Mouse (Mus musculus) liver, embryonic 11.5 days (tissue): Measurements from ENCODE around the gene Clybl. TPM values are rescaled to one million over a fixed set of nuclear protein-coding genes. Genes with fewer than 3 reads are reported as not detected.

ENCODE experiments used
- ATAC-seq: fragments of 200-750 bp; cut with Nextera tagmentation; replicated peaks from 2 replicates; pipeline ENCODE4 v1.8.0; 2017; ENCODE audit warnings: moderate number of reproducible peaks, mild to moderate bottlenecking, moderate TSS enrichment, moderate library complexity; ENCODE audit not compliant: low FRiP score
- DNase-seq: peaks from one replicate; pipeline ENCODE4 v3.0.0-alpha.2; 2017; ENCODE audit warnings: low spot score
- H3K27ac ChIP-seq: fragments of 300-500 bp; sonication (generic); 2 replicates; pipeline ENCODE4 v1.5.1; 2014; ENCODE audit warnings: mild to moderate bottlenecking, low read depth, low read length, control low read depth
- H3K27me3 ChIP-seq: fragments of 300-500 bp; sonication (generic); replicated peaks from 2 replicates; pipeline ENCODE4 v1.6.1; 2014; ENCODE audit warnings: low read length, mixed read lengths; ENCODE audit not compliant: control insufficient read depth, insufficient read depth
- H3K36me3 ChIP-seq: fragments of 300-500 bp; sonication (generic); 2 replicates; pipeline ENCODE4 v1.6.1; 2014; ENCODE audit warnings: mild to moderate bottlenecking, low read length, moderate library complexity, mixed read lengths; ENCODE audit not compliant: control insufficient read depth, insufficient read depth
- H3K4me1 ChIP-seq: fragments of 300-500 bp; sonication (generic); replicated peaks from 2 replicates; pipeline ENCODE4 v1.6.1; 2014; ENCODE audit warnings: low read length, mixed read lengths; ENCODE audit not compliant: control insufficient read depth, insufficient read depth
- H3K4me2 ChIP-seq: fragments of 300-500 bp; sonication (generic); 2 replicates; pipeline ENCODE4 v1.6.1; 2014; ENCODE audit warnings: mild to moderate bottlenecking, control low read depth, moderate library complexity
- H3K4me3 ChIP-seq: fragments of 300-500 bp; sonication (generic); 2 replicates; pipeline ENCODE4 v1.5.1; 2014; ENCODE audit warnings: low read depth, low read length, control low read depth
- H3K9ac ChIP-seq: fragments of 300-500 bp; sonication (generic); 2 replicates; pipeline ENCODE4 v1.6.1; 2014; ENCODE audit warnings: low read depth, low read length, control low read depth
- H3K9me3 ChIP-seq: fragments of 300-500 bp; sonication (generic); 2 replicates; pipeline ENCODE4 v1.6.1; 2016; ENCODE audit warnings: low read length, inconsistent platforms, mixed read lengths; ENCODE audit not compliant: control insufficient read depth
- WGBS: fragments of 180-500 bp; shearing (Covaris S2); extraction: QIAGEN DNeasy Blood & Tissue Kit; methylation state at CpG from one replicate; pipeline ENCODE4 v1.1.7; 2014; 5-methylcytosine and 5-hydroxymethylcytosine counted together
- polyA plus RNA-seq: library from polyadenylated mRNA; unstranded; fragments of >200 nt; fragmentation: Nextera tagmentation; extraction: Ambion mirVana; gene quantifications from 2 replicates; pipeline ENCODE4 v1.2.1, GENCODE M21; 2014

The Clybl gene
- polyA plus RNA-seq, 1 experiment from 2014 or later, result 44.4 TPM

DNA sequence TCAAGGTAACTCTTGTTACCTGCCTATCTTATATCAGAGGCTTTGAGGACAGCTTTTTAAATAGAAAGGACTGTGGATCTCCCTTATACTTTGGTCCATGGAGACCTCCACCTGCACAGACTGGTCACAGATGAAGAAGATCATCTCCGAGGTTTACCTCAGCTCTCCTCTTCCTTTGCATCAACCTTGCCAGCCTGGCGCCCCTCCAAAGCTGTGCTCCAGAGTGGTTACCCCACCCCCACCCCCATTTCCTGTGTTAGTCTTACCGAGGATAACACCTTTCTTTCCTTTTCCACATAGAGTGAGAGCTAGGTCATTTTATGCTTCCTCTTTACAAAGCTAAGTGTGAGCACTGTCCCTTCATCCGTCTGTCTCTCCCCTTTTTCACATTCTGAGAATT lies 209.4 kb downstream of the Clybl start:
- Histone ChIP-seq H3K4me3 (no peak overlapping the region), H3K9ac (no peak overlapping the region), H3K9me3 (no peaks in the 10 kb centered on the region), H3K36me3 (no peaks in the 10 kb centered on the region), H3K4me1 (no peaks in the 10 kb centered on the region), H3K27me3 (no peaks in the 10 kb centered on the region), H3K4me2 (no peak overlapping the region), H3K27ac (no peak overlapping the region)
- 31% methylated on average over 4 of the region's 4 CpGs for WGBS
- DNase-seq, result no peak
- no peak for ATAC-seq

DNA sequence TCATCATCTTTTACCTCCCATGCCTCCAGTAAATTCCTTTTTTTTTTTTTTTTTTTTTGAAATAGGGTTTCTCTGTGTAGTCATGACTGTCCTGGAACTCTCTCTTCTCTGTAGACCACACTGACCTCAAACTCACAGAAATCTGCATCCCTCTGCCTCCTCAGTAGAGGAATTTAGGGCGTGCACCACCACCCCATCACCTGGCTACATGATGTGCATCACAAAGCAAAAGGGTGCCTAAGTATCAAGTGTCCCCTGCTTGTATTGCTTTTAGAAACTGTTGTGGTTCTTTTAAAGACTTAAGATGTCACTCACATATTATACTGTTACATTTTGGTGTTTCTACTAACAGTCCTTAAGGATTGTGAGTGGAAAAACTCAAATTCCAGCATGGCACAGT lies 211.6 kb downstream of the Clybl start:
- Histone ChIP-seq H3K27me3 (no peaks in the 10 kb centered on the region), H3K4me3 (no peak overlapping the region), H3K4me2 (no peak overlapping the region), H3K4me1 (no peaks in the 10 kb centered on the region), H3K9ac (no peak overlapping the region), H3K27ac (no peak overlapping the region), H3K9me3 (no peaks in the 10 kb centered on the region), H3K36me3 (no peaks in the 10 kb centered on the region)
- DNase-seq (no peak), ATAC-seq (no peak)
- 59% methylated on average over 1 of the region's 1 CpGs for WGBS

DNA sequence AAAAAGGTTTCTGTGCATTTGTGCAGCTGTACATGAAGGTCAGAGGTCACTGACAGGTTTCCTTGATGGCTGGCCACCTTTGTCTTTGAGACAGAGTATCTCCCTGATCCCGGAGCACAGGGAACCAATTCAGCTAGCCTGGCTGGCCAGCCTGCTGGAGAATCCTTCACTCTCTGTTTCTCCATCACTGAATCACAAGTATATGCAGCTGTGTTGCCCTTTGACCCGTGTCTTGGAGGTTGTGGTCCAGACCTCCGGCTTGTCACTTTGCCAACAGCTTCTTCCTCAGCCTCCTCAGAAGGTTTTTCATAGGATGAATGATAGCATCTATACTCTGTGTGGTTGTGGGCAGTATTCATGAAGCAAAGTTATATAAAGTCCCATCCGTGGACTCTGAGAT lies 217.2 kb downstream of the Clybl start:
- Histone ChIP-seq H3K9me3 (no peaks in the 10 kb centered on the region), H3K4me1 (no peaks in the 10 kb centered on the region), H3K36me3 (no peaks in the 10 kb centered on the region), H3K27me3 (peaks cover 4% of the 10 kb centered on the region; the same call in 1 of the 2 replicates), H3K4me3 (no peak overlapping the region), H3K4me2 (no peak overlapping the region), H3K9ac (no peak overlapping the region), H3K27ac (no peak overlapping the region)
- DNase-seq (no peak), ATAC-seq (no peak)
- 72% methylated on average over 4 of the region's 4 CpGs for WGBS

- WGBS, result 86% methylated on average over 5 of the region's 5 CpGs
- no peak overlapping the region for H3K4me2 ChIP-seq
These were observed 218.4 kb downstream of the Clybl start for GRCm38 (mm10) chr14:122399906-122400305.

DNA sequence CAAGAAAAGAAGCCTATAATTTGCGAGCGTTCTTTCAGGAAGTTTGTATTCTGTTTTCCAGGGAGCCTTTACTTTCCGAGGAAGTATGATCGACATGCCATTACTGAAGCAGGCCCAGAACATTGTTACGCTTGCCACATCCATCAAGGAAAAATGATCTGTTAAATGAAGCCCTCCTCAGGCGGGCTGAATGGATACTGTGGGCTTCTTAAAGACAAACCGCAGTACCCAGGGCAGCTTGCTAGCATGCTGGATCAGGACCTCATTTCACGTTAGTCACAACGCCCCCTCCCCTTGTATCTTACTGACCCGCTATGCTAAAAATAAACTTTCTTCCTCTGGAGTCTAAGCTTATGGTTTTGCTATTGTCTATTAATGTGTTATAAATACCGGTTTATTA lies 220.4 kb downstream of the Clybl start:
- H3K36me3 ChIP-seq, result no peaks in the 10 kb centered on the region
- H3K27me3 ChIP-seq, result peaks cover 27% of the 10 kb centered on the region

More at GRCm38 (mm10) chr14:122399906-122400305, 218.4 kb downstream of the Clybl start:
- DNase-seq, result no peak
- no peaks in the 10 kb centered on the region for H3K36me3 ChIP-seq
- no peak for ATAC-seq
- peaks cover 8% of the 10 kb centered on the region; the same call in 1 of the 2 replicates for H3K27me3 ChIP-seq
- no peaks in the 10 kb centered on the region for H3K4me1 ChIP-seq
- H3K4me3 ChIP-seq, result no peak overlapping the region
- H3K27ac ChIP-seq, result no peak overlapping the region
- no peak overlapping the region for H3K9ac ChIP-seq
- H3K9me3 ChIP-seq, result no peaks in the 10 kb centered on the region

GRCm38 (mm10) chr14:122402716-122403258 lies 221.3 kb downstream of the Clybl start:
- ATAC-seq (no peak), DNase-seq (no peak)
- H3K36me3 ChIP-seq, result no peaks in the 10 kb centered on the region
- no peaks in the 10 kb centered on the region for H3K9me3 ChIP-seq
- 66% methylated on average over 12 of the region's 12 CpGs for WGBS
- no peak overlapping the region for H3K4me2 ChIP-seq
- H3K4me3 ChIP-seq, result no peak overlapping the region
- peaks cover 35% of the 10 kb centered on the region for H3K27me3 ChIP-seq
- no peak overlapping the region for H3K9ac ChIP-seq
- H3K27ac ChIP-seq, result no peak overlapping the region
- peaks cover 3% of the 10 kb centered on the region; the same call in 1 of the 2 replicates for H3K4me1 ChIP-seq

More for the DNA sequence above, 220.4 kb downstream of the Clybl start:
- WGBS, result 79% methylated on average over 11 of the region's 11 CpGs
- Histone ChIP-seq H3K4me2 (no peak overlapping the region), H3K9ac (no peak overlapping the region), H3K4me3 (no peak overlapping the region), H3K27ac (no peak overlapping the region), H3K4me1 (peaks cover 3% of the 10 kb centered on the region; the same call in 1 of the 2 replicates), H3K9me3 (no peaks in the 10 kb centered on the region)
- DNase-seq (no peak), ATAC-seq (no peak)

- Histone ChIP-seq H3K4me1 (peaks cover 3% of the 10 kb centered on the region; the same call in 1 of the 2 replicates), H3K9me3 (no peaks in the 10 kb centered on the region), H3K27me3 (peaks cover 41% of the 10 kb centered on the region), H3K36me3 (no peaks in the 10 kb centered on the region), H3K27ac (no peak overlapping the region), H3K9ac (no peak overlapping the region), H3K4me3 (no peak overlapping the region), H3K4me2 (no peak overlapping the region)
- DNase-seq (no peak), ATAC-seq (no peak)
- 74% methylated on average over 3 of the region's 3 CpGs for WGBS
These were observed 222.0 kb downstream of the Clybl start for GRCm38 (mm10) chr14:122403422-122403940.

DNA sequence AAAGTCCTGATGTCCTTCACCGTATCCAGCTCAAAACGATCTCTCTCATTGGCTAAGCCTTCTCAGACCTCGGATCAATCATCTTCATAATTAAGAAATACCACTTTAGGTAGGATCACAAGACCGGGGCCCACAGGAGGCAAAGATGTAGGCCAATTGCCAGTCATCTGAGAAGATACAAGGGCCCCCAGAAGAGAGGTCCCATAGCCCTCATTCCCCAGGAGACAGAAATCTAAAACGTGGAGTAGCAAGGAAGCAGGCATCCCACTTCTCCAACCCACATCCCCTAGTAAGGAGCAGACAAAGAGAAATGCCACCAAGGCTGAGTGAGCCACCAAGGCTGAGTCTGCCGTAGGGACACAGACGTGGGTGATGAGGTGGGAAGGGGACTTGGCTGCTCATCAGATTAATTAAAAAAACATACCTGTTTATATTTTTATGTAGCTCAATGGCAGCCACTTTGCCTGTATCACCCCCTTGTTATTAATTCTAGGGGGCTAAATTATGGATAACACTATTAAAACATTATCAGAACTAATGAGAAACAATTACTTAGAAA lies 223.2 kb downstream of the Clybl start:
- no peak for ATAC-seq
- no peak overlapping the region for H3K27ac ChIP-seq
- no peak overlapping the region for H3K4me3 ChIP-seq
- H3K27me3 ChIP-seq, result peaks cover 43% of the 10 kb centered on the region
- no peak for DNase-seq
- H3K36me3 ChIP-seq, result no peaks in the 10 kb centered on the region
- H3K4me1 ChIP-seq, result peaks cover 3% of the 10 kb centered on the region; the same call in 1 of the 2 replicates
- H3K9me3 ChIP-seq, result no peaks in the 10 kb centered on the region
- no peak overlapping the region for H3K9ac ChIP-seq
- WGBS, result 77% methylated on average over 7 of the region's 7 CpGs
- no peak overlapping the region for H3K4me2 ChIP-seq

DNA sequence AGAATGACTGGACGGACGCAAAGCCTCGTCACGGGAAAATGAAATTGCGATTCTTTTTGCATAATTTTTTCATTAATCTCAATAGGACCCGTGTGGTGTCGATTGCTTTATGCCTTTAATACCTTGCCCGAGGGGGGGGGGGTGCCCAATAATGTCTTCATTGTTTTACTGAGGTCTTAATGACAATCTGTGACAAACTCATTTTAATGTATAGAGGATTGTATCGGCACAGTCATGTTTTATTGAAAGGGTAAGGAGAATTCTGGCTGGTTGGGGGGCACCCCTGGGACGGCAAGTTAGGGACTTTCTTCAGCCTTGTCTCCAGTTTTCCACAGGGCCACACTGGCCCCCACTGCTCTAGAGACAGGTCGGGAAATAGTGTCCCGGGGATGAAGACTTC lies 223.7 kb downstream of the Clybl start:
- Histone ChIP-seq H3K36me3 (no peaks in the 10 kb centered on the region), H3K4me2 (no peak overlapping the region), H3K27me3 (peaks cover 43% of the 10 kb centered on the region), H3K9me3 (no peaks in the 10 kb centered on the region), H3K4me1 (peaks cover 3% of the 10 kb centered on the region; the same call in 1 of the 2 replicates), H3K4me3 (no peak overlapping the region), H3K27ac (no peak overlapping the region), H3K9ac (no peak overlapping the region)
- DNase-seq, result no peak
- WGBS, result 65% methylated on average over 12 of the region's 12 CpGs
- no peak for ATAC-seq
